Mouse (Mus musculus) left cerebral cortex, adult 8-10 months (tissue): ENCODE measurements around the gene Ttc7. TPM values are rescaled to one million over a fixed set of nuclear protein-coding genes. Genes with fewer than 3 reads are reported as not detected.

Source experiments
- DNase-seq, 2 experiments: peaks; one replicate each; pipeline ENCODE4 v3.0.0; 2022; ENCODE audit warnings: low spot score in 2 of 2
- total RNA-seq, 4 experiments: library from RNA; stranded (reverse); gene quantifications; 2 replicates each; pipeline ENCODE4 v1.2.4; 2022

Ttc7 gene
- total RNA-seq, 4 experiments from 2014 or later: 12.8 to 14.8 (median 13.1) TPM

GRCm38 (mm10) chr17:87403462-87403861 lies 120.8 kb downstream of the Ttc7 start:
- no peak for DNase-seq

GRCm38 (mm10) chr17:87405576-87405975 lies 122.9 kb downstream of the Ttc7 start:
- DNase-seq: no peak

- no peak for DNase-seq
Observed at GRCm38 (mm10) chr17:87406646-87407045, 124.0 kb downstream of the Ttc7 start.

GRCm38 (mm10) chr17:87418082-87418481 lies 135.4 kb downstream of the Ttc7 start:
- no peak for DNase-seq

GRCm38 (mm10) chr17:87427511-87427910 lies 144.8 kb downstream of the Ttc7 start, which contains the start of gene Stpg4:
TSS of gene Stpg4 (minus strand) at chr17:87427741.
- no peak for DNase-seq

- no peak for DNase-seq
Observed at GRCm38 (mm10) chr17:87429431-87429830, 146.7 kb downstream of the Ttc7 start.

Other genes with a start within 250 kb of the Ttc7 start
- gene Socs5, start 175.2 kb upstream of the Ttc7 start, total RNA-seq: 100 to 1,000 TPM; 106 to 127 (median 111) TPM
- 10 to 100 TPM; 55.7 to 68.0 (median 63.1) TPM for gene Mcfd2, start 17.0 kb upstream of the Ttc7 start, total RNA-seq
- not detected for gene Stpg4, start 144.9 kb downstream of the Ttc7 start, total RNA-seq
- gene Calm2, start 164.0 kb downstream of the Ttc7 start, total RNA-seq: 1,000 to 10,000 TPM; 2,138 to 2,258 (median 2,232) TPM